Mouse (Mus musculus): Measurements from ENCODE around the gene Clcn2. TPM values are rescaled to one million over a fixed set of nuclear protein-coding genes. Genes with fewer than 3 reads are reported as not detected.

Clcn2 gene
- polyA plus RNA-seq, 1 experiment from 2014 or later, result 25.4 TPM

DNA sequence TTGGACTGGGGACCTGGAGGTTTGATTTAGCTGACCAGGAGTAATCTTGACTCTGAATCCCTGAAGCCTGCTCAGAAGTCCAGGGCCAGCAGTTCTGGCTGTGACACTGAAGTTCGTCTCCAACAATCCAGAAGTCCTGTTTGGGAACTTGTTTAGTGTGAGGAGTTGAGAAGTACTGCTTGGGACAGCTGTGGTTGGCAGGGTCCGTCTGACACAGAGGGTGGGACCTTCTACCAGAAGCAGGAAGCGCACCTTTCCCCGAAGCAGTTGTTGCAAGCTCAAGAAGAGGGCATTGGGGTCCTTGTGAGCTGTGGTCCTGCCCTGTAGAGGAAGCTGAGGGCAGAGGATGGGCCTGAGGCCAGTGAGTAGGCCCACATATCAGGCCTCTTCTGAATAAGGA lies 8.2 kb upstream of the Clcn2 start:
- Histone ChIP-seq H3K27ac (ENCODE audit: low read length) (no peak overlapping the region), H3K9me3 (replicated peaks; ENCODE audit: control insufficient read depth, low read length, poor library complexity, severe bottlenecking) (no peaks in the 10 kb centered on the region), H3K4me3 (ENCODE audit: low read depth, low read length) (no peak overlapping the region), H3K36me3 (ENCODE audit: control insufficient read depth, insufficient read depth, low read length) (no peaks in the 10 kb centered on the region), H3K4me2 (ENCODE audit: low read length) (no peak overlapping the region), H3K27me3 (ENCODE audit: control insufficient read depth, insufficient read depth, low read depth, low read length) (no peaks in the 10 kb centered on the region), H3K4me1 (ENCODE audit: control insufficient read depth, insufficient read depth, low read length) (no peaks in the 10 kb centered on the region), H3K9ac (ENCODE audit: low read depth, low read length) (no peak overlapping the region)
- 78% methylated on average over 4 of the region's 4 CpGs for WGBS
- ATAC-seq, result no peak

DNA sequence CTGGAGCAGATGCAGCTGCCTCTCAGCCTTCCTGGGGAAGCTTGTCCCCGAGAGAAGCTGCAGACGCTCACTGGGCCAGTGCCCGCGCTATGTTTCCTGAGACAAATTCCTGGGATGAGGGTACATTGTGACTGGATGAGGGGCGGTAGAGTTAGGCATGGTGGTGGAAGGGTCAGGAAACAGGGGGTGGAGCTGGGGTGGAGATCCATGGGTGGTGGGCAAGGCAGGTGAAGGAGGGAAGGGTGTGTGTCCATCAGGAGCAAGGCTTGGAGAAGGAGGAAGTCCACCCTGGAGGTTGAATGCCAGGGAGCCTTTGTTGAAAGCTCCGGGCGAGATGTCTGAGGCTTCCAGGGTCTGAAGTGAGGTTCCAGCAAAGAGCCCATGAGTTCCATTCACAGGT lies 7.8 kb upstream of the Clcn2 start:
- no peak overlapping the region for H3K4me2 ChIP-seq (ENCODE audit: low read length)
- H3K4me1 ChIP-seq (ENCODE audit: control insufficient read depth, insufficient read depth, low read length), result no peaks in the 10 kb centered on the region
- no peak for ATAC-seq

DNA sequence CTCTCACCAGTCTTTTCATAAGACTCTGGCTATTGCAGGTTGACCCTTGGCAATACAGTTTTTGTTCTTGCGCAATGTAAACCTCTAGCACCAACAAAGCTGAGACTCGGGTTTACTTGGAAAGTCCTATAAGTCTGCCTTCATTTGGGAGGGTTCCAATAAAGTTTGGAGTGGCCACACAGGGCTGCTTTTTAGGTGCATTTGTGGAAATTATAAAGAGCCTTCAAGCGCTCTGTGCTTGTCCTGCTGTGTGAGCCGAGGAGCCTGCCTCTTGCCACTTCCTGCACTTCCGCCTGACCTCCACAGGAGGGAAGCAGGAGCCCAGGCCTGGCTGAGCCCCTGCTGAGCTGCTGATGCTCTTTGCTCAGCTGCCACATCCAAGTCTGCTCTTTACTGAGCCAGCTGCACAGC lies 6.8 kb upstream of the Clcn2 start:
- no peak overlapping the region for H3K4me3 ChIP-seq (ENCODE audit: low read depth, low read length)
- WGBS, result 33% methylated on average over 5 of the region's 5 CpGs
- H3K36me3 ChIP-seq (ENCODE audit: control insufficient read depth, insufficient read depth, low read length), result no peaks in the 10 kb centered on the region
- no peaks in the 10 kb centered on the region for H3K9me3 ChIP-seq (replicated peaks; ENCODE audit: control insufficient read depth, low read length, poor library complexity, severe bottlenecking)
- H3K9ac ChIP-seq (ENCODE audit: low read depth, low read length), result no peak overlapping the region
- ATAC-seq, result peak; percentile 63; the same call in 1 of the 2 replicates
- H3K27ac ChIP-seq (ENCODE audit: low read length), result no peak overlapping the region
- H3K4me1 ChIP-seq (ENCODE audit: control insufficient read depth, insufficient read depth, low read length), result no peaks in the 10 kb centered on the region
- H3K4me2 ChIP-seq (ENCODE audit: low read length), result no peak overlapping the region
- no peaks in the 10 kb centered on the region for H3K27me3 ChIP-seq (ENCODE audit: control insufficient read depth, insufficient read depth, low read depth, low read length)

More for the DNA sequence above, 7.8 kb upstream of the Clcn2 start:
- no peaks in the 10 kb centered on the region for H3K9me3 ChIP-seq (replicated peaks; ENCODE audit: control insufficient read depth, low read length, poor library complexity, severe bottlenecking)
- WGBS, result 79% methylated on average over 7 of the region's 7 CpGs
- no peaks in the 10 kb centered on the region for H3K36me3 ChIP-seq (ENCODE audit: control insufficient read depth, insufficient read depth, low read length)
- no peaks in the 10 kb centered on the region for H3K27me3 ChIP-seq (ENCODE audit: control insufficient read depth, insufficient read depth, low read depth, low read length)
- no peak overlapping the region for H3K9ac ChIP-seq (ENCODE audit: low read depth, low read length)
- H3K4me3 ChIP-seq (ENCODE audit: low read depth, low read length), result no peak overlapping the region
- H3K27ac ChIP-seq (ENCODE audit: low read length), result no peak overlapping the region

DNA sequence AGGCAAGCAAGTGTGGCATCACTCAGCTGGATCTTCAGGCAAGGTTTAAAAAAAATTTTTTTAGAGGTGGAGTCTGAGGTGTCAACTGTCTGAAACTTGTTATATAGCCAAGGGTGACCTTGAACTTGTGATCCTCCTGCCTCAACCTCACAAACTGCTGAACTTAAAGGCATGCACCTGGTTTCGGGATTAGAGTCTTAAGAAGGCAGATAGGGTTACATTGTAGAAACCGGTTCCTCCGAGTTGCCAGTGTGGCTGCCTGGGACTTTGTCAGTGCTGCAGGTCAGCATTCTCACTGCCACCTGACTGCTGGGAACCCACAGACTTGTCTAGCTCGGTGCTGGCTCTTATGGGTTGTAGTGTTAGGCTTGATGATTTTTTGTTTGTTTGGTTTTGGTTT lies 5.7 kb upstream of the Clcn2 start:
- ATAC-seq, result no peak
- H3K4me2 ChIP-seq (ENCODE audit: low read length), result no peak overlapping the region
- no peak overlapping the region for H3K9ac ChIP-seq (ENCODE audit: low read depth, low read length)
- H3K4me1 ChIP-seq (ENCODE audit: control insufficient read depth, insufficient read depth, low read length), result peaks cover 7% of the 10 kb centered on the region
- H3K36me3 ChIP-seq (ENCODE audit: control insufficient read depth, insufficient read depth, low read length), result no peaks in the 10 kb centered on the region
- WGBS, result 74% methylated on average over 4 of the region's 4 CpGs
- H3K4me3 ChIP-seq (ENCODE audit: low read depth, low read length), result no peak overlapping the region
- H3K27me3 ChIP-seq (ENCODE audit: control insufficient read depth, insufficient read depth, low read depth, low read length), result no peaks in the 10 kb centered on the region
- no peaks in the 10 kb centered on the region for H3K9me3 ChIP-seq (replicated peaks; ENCODE audit: control insufficient read depth, low read length, poor library complexity, severe bottlenecking)
- H3K27ac ChIP-seq (ENCODE audit: low read length), result no peak overlapping the region

DNA sequence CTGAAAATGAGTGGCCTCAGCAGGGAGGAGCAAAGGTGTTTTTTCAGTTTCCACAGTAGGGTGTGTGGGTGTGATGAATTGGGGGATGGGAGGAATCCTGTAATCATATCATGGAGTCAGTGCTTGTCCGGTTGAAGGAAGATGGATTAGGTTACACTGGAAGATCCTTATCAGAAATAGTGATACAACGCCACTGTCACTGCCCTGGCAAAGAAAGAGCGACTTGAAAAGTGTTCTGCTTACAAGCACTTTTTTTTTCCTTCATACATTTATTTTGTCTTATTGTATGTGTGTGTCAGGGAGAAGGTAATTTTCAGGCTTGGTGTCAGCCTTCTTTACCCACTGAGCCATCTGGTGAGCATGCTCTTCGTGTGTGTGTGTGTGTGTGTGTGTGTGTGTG lies 5.2 kb upstream of the Clcn2 start:
- no peak overlapping the region for H3K4me3 ChIP-seq (ENCODE audit: low read depth, low read length)
- WGBS, result 90% methylated on average over 4 of the region's 4 CpGs
- ATAC-seq, result no peak
- H3K9ac ChIP-seq (ENCODE audit: low read depth, low read length), result no peak overlapping the region
- H3K4me2 ChIP-seq (ENCODE audit: low read length), result no peak overlapping the region
- no peaks in the 10 kb centered on the region for H3K27me3 ChIP-seq (ENCODE audit: control insufficient read depth, insufficient read depth, low read depth, low read length)
- H3K4me1 ChIP-seq (ENCODE audit: control insufficient read depth, insufficient read depth, low read length), result peaks cover 7% of the 10 kb centered on the region
- H3K27ac ChIP-seq (ENCODE audit: low read length), result no peak overlapping the region
- no peaks in the 10 kb centered on the region for H3K36me3 ChIP-seq (ENCODE audit: control insufficient read depth, insufficient read depth, low read length)
- H3K9me3 ChIP-seq (replicated peaks; ENCODE audit: control insufficient read depth, low read length, poor library complexity, severe bottlenecking), result no peaks in the 10 kb centered on the region

DNA sequence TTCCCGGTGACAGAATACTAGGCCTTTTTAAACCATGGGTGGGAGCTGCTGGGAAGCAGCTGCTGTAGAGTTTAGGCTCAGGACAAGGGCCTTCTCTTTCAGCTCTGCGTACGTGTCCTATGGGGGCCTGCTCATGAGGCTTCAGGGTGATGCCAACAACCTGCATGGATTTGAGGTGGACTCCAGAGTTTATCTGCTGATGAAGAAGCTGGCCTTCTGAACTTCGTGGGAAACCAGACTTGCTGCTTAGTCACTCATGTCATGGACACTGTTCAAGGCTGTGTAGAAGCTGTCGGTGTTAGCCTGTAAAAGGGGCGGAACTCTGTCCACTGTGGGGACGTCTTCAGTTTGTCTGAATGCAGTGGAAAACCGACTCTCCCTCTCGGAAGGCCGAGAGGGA lies 4.3 kb upstream of the Clcn2 start:
- Histone ChIP-seq H3K9me3 (replicated peaks; ENCODE audit: control insufficient read depth, low read length, poor library complexity, severe bottlenecking) (no peaks in the 10 kb centered on the region), H3K27ac (ENCODE audit: low read length) (no peak overlapping the region)
- no peak for ATAC-seq

DNA sequence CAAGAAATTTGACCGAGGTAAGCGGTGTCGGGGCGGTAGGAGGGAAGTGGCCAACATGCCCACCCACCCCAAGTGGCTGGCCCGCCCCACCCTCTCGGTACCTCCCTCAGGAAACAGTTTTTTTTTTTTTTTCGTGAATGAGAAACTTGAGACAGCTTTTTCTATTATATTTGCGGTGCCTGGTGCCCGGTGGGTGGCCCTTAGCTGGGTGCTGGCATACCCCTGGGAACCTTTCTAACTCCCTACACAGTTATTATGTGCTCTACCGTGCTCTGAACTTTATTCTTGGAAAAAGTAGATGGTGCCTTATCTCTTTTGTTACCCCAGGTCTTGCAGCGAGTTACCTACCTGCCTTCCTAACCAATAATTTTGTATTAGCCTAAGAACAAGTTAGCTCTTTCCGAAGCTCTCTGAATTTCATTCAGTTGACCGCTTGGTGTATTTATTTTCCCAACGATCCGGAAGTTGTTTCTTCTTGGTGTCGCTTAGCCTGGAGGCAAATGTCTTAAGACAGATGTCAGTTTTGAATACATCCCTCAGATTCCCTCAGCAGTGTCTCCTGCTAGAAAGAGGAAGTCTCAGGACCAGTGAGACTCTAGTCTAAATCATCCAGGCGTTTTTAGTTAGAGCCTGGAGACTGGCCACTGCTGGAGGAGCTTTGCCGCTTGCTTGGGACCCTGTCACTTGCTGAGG lies 578 bp upstream of the Clcn2 start:
- H3K36me3 ChIP-seq (ENCODE audit: control insufficient read depth, insufficient read depth, low read length), result 0 out of 2 replicates have a peak, but pooled peaks cover under 1% of the 10 kb centered on the region
- peak overlapping the region; percentile 69 for H3K4me3 ChIP-seq (ENCODE audit: low read depth, low read length)
- 5% methylated on average over 18 of the region's 18 CpGs for WGBS
- ATAC-seq, result 0 out of 2 replicates have a peak, but pooled peaks have one; percentile 1
- H3K27me3 ChIP-seq (ENCODE audit: control insufficient read depth, insufficient read depth, low read depth, low read length), result no peaks in the 10 kb centered on the region
- no peaks in the 10 kb centered on the region for H3K9me3 ChIP-seq (replicated peaks; ENCODE audit: control insufficient read depth, low read length, poor library complexity, severe bottlenecking)
- H3K27ac ChIP-seq (ENCODE audit: low read length), result peak overlapping the region; percentile 95
- peaks cover 28% of the 10 kb centered on the region for H3K4me1 ChIP-seq (ENCODE audit: control insufficient read depth, insufficient read depth, low read length)
- peak overlapping the region; percentile 95 for H3K4me2 ChIP-seq (ENCODE audit: low read length)
- peak overlapping the region; percentile 85 for H3K9ac ChIP-seq (ENCODE audit: low read depth, low read length)

More for the DNA sequence above, 4.3 kb upstream of the Clcn2 start:
- Histone ChIP-seq H3K4me3 (ENCODE audit: low read depth, low read length) (no peak overlapping the region), H3K27me3 (ENCODE audit: control insufficient read depth, insufficient read depth, low read depth, low read length) (no peaks in the 10 kb centered on the region), H3K9ac (ENCODE audit: low read depth, low read length) (no peak overlapping the region), H3K36me3 (ENCODE audit: control insufficient read depth, insufficient read depth, low read length) (no peaks in the 10 kb centered on the region), H3K4me1 (ENCODE audit: control insufficient read depth, insufficient read depth, low read length) (peaks cover 7% of the 10 kb centered on the region), H3K4me2 (ENCODE audit: low read length) (no peak overlapping the region)
- 90% methylated on average over 10 of the region's 10 CpGs for WGBS

DNA sequence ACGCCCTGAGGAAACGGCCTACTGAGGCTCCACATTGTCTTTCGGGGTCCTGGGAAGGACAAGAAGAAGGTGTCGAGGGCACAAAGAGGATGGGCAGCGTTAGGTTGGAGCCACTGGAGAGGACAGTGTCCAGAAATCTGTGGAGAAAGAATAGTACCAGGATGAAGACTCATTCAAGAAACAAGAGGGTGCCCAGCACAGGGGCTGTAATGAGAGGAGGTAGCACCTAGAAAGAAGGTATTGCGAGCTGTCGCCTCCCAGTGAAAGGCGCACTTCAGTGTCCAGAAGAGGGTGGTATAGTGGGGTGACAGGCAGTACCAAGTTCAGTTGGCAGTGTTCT lies 735 bp downstream of the Clcn2 start:
- Histone ChIP-seq H3K4me3 (ENCODE audit: low read depth, low read length) (peak overlapping the region; percentile 69), H3K9me3 (replicated peaks; ENCODE audit: control insufficient read depth, low read length, poor library complexity, severe bottlenecking) (no peaks in the 10 kb centered on the region), H3K27ac (ENCODE audit: low read length) (peak overlapping the region; percentile 95), H3K27me3 (ENCODE audit: control insufficient read depth, insufficient read depth, low read depth, low read length) (no peaks in the 10 kb centered on the region), H3K9ac (ENCODE audit: low read depth, low read length) (peak overlapping the region; percentile 85), H3K4me1 (ENCODE audit: control insufficient read depth, insufficient read depth, low read length) (peaks cover 28% of the 10 kb centered on the region), H3K36me3 (ENCODE audit: control insufficient read depth, insufficient read depth, low read length) (peaks cover 9% of the 10 kb centered on the region), H3K4me2 (ENCODE audit: low read length) (peak overlapping the region; percentile 95)
- ATAC-seq, result peak; percentile 41
- WGBS, result 3% methylated on average over 8 of the region's 8 CpGs

DNA sequence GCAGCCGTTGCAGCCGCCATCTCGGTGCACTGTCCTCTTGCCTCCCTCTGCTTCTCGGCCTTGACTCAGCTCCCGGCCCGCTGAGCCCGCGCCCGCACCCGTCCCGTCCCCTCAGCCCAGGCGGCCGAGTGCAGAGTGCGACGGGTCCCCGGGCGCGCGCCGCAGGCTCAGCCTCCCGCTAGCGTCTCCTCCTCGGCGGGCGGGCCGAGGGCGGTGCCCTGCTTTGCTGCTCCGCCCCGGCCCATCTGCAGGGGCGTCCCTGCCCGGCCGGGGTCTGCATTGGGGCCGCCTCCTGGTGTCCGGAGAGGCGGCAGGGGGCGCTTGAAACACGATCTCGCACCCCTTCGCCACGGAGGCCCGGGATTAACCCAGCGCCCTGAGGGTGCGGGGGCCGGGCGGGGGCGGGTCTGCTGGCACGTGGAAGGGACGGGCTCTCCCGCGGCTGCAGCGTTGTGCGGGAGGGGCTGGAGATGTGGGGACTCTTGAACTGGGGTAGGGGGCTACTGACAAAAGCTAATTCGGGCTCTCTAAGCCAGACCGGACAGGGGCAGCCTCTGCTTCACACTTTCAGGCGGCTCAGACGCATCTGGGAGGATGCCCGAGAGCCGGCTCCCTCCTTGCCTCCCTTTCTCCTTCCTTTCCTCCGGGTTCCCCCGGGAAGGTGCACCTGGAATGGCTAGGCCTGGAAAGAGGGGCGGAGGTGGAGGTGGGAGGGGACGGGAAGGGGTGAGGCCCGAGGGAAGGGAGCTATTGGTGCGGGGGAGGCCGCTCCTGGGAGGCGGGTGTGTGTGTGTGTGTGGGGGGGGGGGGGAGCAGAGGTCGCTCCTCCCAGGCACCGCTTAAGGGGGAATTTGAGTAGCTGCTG lies 1.3 kb downstream of the Clcn2 start:
- peak; percentile 81 for ATAC-seq
- Histone ChIP-seq H3K4me3 (ENCODE audit: low read depth, low read length) (peak overlapping the region; percentile 69), H3K36me3 (ENCODE audit: control insufficient read depth, insufficient read depth, low read length) (peaks cover 9% of the 10 kb centered on the region), H3K4me2 (ENCODE audit: low read length) (peak overlapping the region; percentile 95), H3K27me3 (ENCODE audit: control insufficient read depth, insufficient read depth, low read depth, low read length) (no peaks in the 10 kb centered on the region), H3K27ac (ENCODE audit: low read length) (peak overlapping the region; percentile 95), H3K4me1 (ENCODE audit: control insufficient read depth, insufficient read depth, low read length) (peaks cover 28% of the 10 kb centered on the region), H3K9ac (ENCODE audit: low read depth, low read length) (peak overlapping the region; percentile 85), H3K9me3 (replicated peaks; ENCODE audit: control insufficient read depth, low read length, poor library complexity, severe bottlenecking) (no peaks in the 10 kb centered on the region)
- WGBS, result under 1% methylated on average over 47 of the region's 68 CpGs
